Mouse (Mus musculus): Measurements from ENCODE around the gene Prss33. TPM values are rescaled to one million over a fixed set of nuclear protein-coding genes. Genes with fewer than 3 reads are reported as not detected.

Gene Prss33
- polyA plus RNA-seq, 1 experiment = 0.09 TPM

DNA sequence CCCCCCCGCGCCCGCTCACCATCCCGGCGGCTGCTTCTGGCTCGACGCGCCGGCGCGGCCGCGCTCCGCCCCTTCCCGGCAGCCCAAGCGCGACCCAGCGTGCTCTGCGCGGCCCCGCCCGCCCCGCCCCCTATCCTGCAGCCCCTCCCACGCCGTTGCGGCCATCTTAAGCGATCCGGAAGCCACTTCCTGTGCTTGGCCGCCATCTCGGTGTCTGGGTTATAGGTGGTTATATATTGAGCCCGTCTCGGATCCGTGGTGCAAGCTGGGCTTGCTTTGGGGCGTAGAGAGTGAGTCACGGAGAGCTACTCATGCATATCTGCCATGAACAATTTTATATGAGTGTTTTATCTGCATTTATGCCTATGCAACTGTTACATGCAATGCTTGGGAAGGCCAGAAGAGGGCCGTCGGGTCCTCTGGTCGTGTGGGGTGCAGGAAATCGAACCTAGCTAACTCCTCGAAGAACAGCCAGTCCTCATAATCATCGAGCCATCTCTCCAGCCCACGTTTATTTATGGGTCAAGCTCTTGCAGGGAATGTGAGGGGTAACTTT lies 6.7 kb downstream of the Prss33 start, which contains the start of gene Elob:
TSS of gene Elob (minus strand) at position 73 of the 556 bp plus-strand sequence.
- DNase-seq (ENCODE audit: low read depth, low spot score) = no peak
- under 1% methylated on average over 31 of the region's 42 CpGs for WGBS

- 1% methylated on average over 43 of the region's 47 CpGs for WGBS
- DNase-seq (ENCODE audit: low read depth, low spot score) = no peak
Measured at GRCm38 (mm10) chr17:23828271-23829001, 7.4 kb downstream of the Prss33 start.

GRCm38 (mm10) chr17:23825591-23825990 lies 10.3 kb downstream of the Prss33 start:
- WGBS = 76% methylated on average over 4 of the region's 4 CpGs
- no peak for DNase-seq (ENCODE audit: low read depth, low spot score)

- WGBS = 87% methylated on average over 12 of the region's 12 CpGs
- DNase-seq (ENCODE audit: low read depth, low spot score) = no peak
Measured at GRCm38 (mm10) chr17:23823614-23824013, 12.2 kb downstream of the Prss33 start.

DNA sequence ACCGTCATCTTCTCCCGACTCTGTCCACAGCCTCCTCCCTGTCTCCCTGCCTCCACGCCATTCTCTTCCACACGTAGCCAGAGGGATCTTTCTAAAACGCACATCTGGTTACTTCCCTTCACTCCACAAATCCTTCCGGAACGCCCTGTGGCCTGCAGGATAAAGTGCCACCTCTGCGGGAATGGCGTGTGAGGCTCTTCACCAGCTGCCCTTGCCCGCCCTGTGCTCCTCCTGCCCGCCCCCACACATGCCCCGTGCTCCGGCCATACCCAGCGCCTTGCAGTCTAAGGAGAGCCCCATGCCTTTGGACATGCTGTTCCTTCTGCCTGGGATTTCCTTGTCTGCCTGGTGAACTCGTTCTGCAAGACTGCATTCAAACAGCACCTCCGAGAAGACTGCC lies 12.8 kb downstream of the Prss33 start:
- no peak for DNase-seq (ENCODE audit: low read depth, low spot score)
- 79% methylated on average over 16 of the region's 16 CpGs for WGBS

GRCm38 (mm10) chr17:23822094-23822493 lies 13.8 kb downstream of the Prss33 start:
- 67% methylated on average over 6 of the region's 6 CpGs for WGBS
- DNase-seq (ENCODE audit: low read depth, low spot score) = no peak

- DNase-seq (ENCODE audit: low read depth, low spot score) = no peak
- 97% methylated on average over 5 of the region's 5 CpGs for WGBS
Measured at GRCm38 (mm10) chr17:23820731-23821130, 15.1 kb downstream of the Prss33 start.

DNA sequence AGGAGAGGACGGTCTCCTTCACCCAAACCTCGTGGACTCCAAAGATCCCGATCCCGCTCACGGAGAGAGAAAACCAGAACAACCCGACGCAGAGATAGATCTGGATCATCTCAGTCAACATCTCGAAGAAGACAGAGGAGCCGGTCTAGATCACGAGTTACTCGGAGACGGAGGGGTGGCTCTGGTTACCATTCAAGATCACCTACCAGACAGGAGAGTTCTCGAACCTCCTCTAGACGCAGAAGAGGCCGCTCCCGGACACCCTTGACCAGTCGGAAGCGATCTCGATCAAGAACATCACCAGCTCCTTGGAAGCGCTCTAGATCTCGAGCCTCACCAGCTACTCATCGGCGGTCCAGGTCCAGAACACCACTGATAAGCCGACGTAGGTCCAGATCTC lies 16.6 kb downstream of the Prss33 start:
- WGBS = 98% methylated on average over 25 of the region's 25 CpGs
- DNase-seq (ENCODE audit: low read depth, low spot score) = no peak

- DNase-seq (ENCODE audit: low read depth, low spot score) = no peak
- WGBS = 97% methylated on average over 8 of the region's 8 CpGs
Measured at GRCm38 (mm10) chr17:23818579-23818978, 17.3 kb downstream of the Prss33 start.

- WGBS = 98% methylated on average over 16 of the region's 16 CpGs
- DNase-seq (ENCODE audit: low read depth, low spot score) = no peak
Measured at GRCm38 (mm10) chr17:23815641-23816040, 20.2 kb downstream of the Prss33 start.

GRCm38 (mm10) chr17:23807918-23808317 lies 27.9 kb downstream of the Prss33 start:
- no peak for DNase-seq (ENCODE audit: low read depth, low spot score)
- WGBS = 82% methylated on average over 3 of the region's 3 CpGs

DNA sequence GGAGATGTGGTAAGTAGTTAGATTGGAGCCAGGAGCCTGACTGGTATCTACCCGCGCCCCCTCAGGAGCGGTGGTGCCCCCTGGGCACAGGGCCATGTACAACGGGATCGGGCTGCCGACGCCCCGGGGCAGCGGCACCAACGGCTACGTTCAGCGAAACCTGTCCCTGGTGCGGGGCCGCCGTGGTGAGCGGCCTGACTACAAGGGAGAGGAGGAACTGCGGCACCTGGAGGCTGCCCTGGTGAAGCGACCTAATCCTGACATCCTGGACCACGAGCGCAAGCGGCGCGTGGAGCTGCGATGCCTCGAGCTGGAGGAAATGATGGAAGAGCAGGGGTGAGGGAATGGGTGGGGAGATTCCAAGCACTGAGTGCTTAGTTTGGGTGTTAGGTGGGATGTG lies 29.0 kb downstream of the Prss33 start:
- 30% methylated on average over 25 of the region's 25 CpGs for WGBS
- DNase-seq (ENCODE audit: low read depth, low spot score) = no peak

DNA sequence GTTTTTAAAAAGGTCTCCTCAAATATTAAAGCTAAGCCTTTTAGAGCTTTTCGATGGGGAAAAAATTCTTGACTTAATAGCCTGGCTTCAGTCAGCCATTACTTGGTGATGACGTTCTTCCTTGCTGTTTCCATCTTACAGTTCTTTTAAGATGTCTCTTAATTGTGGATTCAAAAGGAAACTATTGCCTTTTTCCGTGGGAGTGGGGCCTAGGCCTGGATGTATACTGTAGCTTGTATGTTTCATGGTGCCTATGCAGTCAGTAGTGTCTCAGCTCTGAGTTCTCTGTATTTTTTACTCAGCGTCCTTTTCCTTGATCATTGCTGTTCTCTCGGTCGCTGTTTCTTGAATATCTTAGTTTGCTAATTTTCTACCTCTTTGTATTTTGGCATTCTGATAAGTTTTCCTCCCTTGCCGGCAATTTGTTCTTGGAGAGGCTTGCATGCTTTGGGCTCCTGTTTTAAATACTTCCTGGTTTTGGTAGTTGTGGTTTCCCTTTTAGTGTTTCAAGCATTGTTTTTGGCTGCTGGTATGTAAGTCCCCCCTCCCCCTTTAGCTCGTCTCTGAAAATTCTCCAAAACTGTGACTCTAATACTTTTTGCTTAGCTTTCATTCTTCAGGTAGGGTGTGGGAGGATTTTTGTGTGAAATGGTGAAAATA lies 31.3 kb downstream of the Prss33 start:
- DNase-seq (ENCODE audit: low read depth, low spot score) = no peak
- 0% methylated on average over 8 of the region's 8 CpGs for WGBS

GRCm38 (mm10) chr17:23803366-23804041 lies 32.4 kb downstream of the Prss33 start:
- DNase-seq (ENCODE audit: low read depth, low spot score) = no peak
- whole genome bisulfite sequencing = under 1% methylated on average over 75 of the region's 83 CpGs

- under 1% methylated on average over 60 of the region's 60 CpGs for WGBS
- DNase-seq (ENCODE audit: low read depth, low spot score) = peak; percentile 97
Measured at GRCm38 (mm10) chr17:23802746-23803365, 33.0 kb downstream of the Prss33 start.

GRCm38 (mm10) chr17:23801627-23802026 lies 34.2 kb downstream of the Prss33 start:
- DNase-seq (ENCODE audit: low read depth, low spot score) = no peak
- 95% methylated on average over 10 of the region's 10 CpGs for WGBS

GRCm38 (mm10) chr17:23797316-23797715 lies 38.5 kb downstream of the Prss33 start:
- WGBS = 85% methylated on average over 7 of the region's 7 CpGs
- DNase-seq (ENCODE audit: low read depth, low spot score) = no peak

DNA sequence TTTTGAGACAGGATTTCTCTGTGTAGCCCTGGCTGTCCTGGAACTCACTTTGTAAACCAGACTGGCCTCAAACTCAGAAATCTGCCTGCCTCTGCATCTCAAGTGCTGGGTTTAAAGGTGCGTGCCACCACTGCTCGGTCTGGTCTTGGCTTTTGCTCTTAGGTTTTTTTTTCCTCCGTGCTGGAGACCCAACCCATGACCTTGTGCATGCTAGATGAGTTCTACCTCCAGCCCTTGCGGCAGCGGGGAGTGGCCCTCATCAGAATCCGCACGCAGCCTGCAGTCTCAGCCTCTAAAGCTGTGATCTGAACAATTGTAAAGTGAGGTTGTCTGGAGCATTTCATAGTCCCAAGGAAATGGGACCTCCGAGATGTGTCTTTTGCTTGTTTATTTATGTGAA lies 40.5 kb downstream of the Prss33 start:
- no peak for DNase-seq (ENCODE audit: low read depth, low spot score)
- 90% methylated on average over 8 of the region's 8 CpGs for WGBS

GRCm38 (mm10) chr17:23791079-23791357 lies 44.8 kb downstream of the Prss33 start:
- no peak for DNase-seq (ENCODE audit: low read depth, low spot score)

More at GRCm38 (mm10) chr17:23791079-23791357, 44.8 kb downstream of the Prss33 start:
- 31% methylated on average over 2 of the region's 2 CpGs for WGBS

Measured in large intestine, adult 2 months (tissue).